Mouse (Mus musculus): ENCODE data around the gene Elmsan1. TPM values are rescaled to one million over a fixed set of nuclear protein-coding genes. Genes with fewer than 3 reads are reported as not detected.

The Elmsan1 gene
- total and polyA plus RNA-seq, 3 experiments = 2.2 to 14.3 (median 5.6) TPM

- H3K9ac ChIP-seq (ENCODE audit: insufficient read depth, low read depth) = no peak overlapping the region
- peaks cover 27 to 53% of the 10 kb centered on the region in 2 experiments for H3K36me3 ChIP-seq (replicated peaks in 1 of 2; ENCODE audit: control insufficient read depth in 1 of 2, insufficient read depth in 1 of 2, low read length in 1 of 2)
- H3K4me2 ChIP-seq (ENCODE audit: insufficient read depth, low read depth, poor library complexity, severe bottlenecking) = no peak overlapping the region
Measured at GRCm38 (mm10) chr12:84174190-84174811, 44.4 kb downstream of the Elmsan1 start.

DNA sequence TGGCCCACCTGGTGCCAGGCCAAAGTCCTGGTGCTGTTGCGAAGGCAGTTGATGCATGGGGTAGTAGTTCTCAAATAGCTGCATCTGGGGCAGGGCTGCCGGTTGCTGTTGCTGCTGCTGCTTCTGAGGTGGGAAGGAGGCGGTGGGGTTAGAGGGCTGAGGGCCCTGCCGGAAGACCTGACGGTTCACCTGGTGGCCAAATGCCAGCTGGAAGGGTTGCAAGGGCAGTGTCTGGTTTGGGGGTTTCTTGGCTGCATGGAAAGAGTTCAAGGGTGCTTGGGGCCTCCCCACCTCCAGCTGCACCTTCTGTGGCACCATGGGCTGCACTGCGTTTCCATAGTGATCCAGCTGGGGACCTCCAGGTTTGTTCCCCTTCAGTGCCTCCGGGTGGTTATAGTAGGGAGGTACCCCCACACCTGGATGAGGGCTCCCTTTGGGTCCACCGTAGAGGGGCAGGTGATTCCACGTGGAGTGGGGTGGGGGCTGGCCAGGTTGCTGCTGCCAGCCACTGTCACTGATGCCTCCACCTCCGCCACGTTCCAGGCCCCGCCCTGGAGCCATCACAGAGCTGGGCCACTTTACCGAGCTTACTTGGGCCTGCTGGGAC, 45.3 kb downstream of the Elmsan1 start:
- H3K9me3 ChIP-seq (replicated peaks; ENCODE audit: low read length) = no peaks in the 10 kb centered on the region
- H3K27me3 ChIP-seq (replicated peaks) = no peaks in the 10 kb centered on the region
- H3K27ac ChIP-seq (ENCODE audit: insufficient read depth, low read depth) = no peak overlapping the region
- peaks cover 27 to 58% of the 10 kb centered on the region in 2 experiments for H3K36me3 ChIP-seq (replicated peaks in 1 of 2; ENCODE audit: control insufficient read depth in 1 of 2, insufficient read depth in 1 of 2, low read length in 1 of 2)
- DNase-seq (ENCODE audit: extremely low read depth) = peak; percentile 65
- H3K4me3 ChIP-seq (replicated peaks in 1 of 3; ENCODE audit: low read depth in 2 of 3, low read length in 2 of 3, poor library complexity in 1 of 3) = no peak overlapping the region
- H3K9ac ChIP-seq (ENCODE audit: insufficient read depth, low read depth) = no peak overlapping the region
- peaks cover 38 to 60% of the 10 kb centered on the region in 2 experiments for H3K4me1 ChIP-seq (ENCODE audit: control insufficient read depth in 1 of 2, insufficient read depth in 2 of 2)
- TF ChIP-seq ETS1 (conservative IDR thresholded peaks at IDR 0.05; ENCODE audit: low read depth, low read length) (peak; percentile 51), POLR2A (IDR thresholded peaks at IDR 0.05; ENCODE audit: low read depth, low read length) (no peak), TCF12 (IDR thresholded peaks at IDR 0.05; ENCODE audit: low read depth, low read length) (peak; percentile 52; the same call in 1 of the 2 replicates), CHD2 (IDR thresholded peaks at IDR 0.05; ENCODE audit: low read length) (no peak), BHLHE40 (IDR thresholded peaks at IDR 0.05; ENCODE audit: low read depth, low read length) (0 out of 2 replicates have a peak, but pooled peaks have one; percentile 19)
- H3K4me2 ChIP-seq (ENCODE audit: insufficient read depth, low read depth, poor library complexity, severe bottlenecking) = no peak overlapping the region
- in situ Hi-C loops (cut with MboI; ENCODE audit: low pct_ligation_motif_present, low pct_unique_long_range_greater_than_20kb, low sequenced_read_pairs) (no loop called here), dilution Hi-C loops (cut with MboI; ENCODE audit: extremely low pct_ligation_motif_present, extremely low pct_unique_long_range_greater_than_20kb, low sequenced_read_pairs) (no loop called here)
- H3K79me2 ChIP-seq (replicated peaks; ENCODE audit: control insufficient read depth, extremely low read depth, insufficient read depth, poor library complexity, severe bottlenecking) = peaks cover 12% of the 10 kb centered on the region

More at GRCm38 (mm10) chr12:84174190-84174811, 44.4 kb downstream of the Elmsan1 start:
- no peak for DNase-seq (ENCODE audit: extremely low read depth)
- H3K4me1 ChIP-seq (ENCODE audit: control insufficient read depth in 1 of 2, insufficient read depth in 2 of 2) = peaks cover 38 to 69% of the 10 kb centered on the region in 2 experiments
- H3K9me3 ChIP-seq (replicated peaks; ENCODE audit: low read length) = no peaks in the 10 kb centered on the region
- no peaks in the 10 kb centered on the region for H3K27me3 ChIP-seq (replicated peaks)
- H3K27ac ChIP-seq (ENCODE audit: insufficient read depth, low read depth) = no peak overlapping the region
- peaks cover 12% of the 10 kb centered on the region for H3K79me2 ChIP-seq (replicated peaks; ENCODE audit: control insufficient read depth, extremely low read depth, insufficient read depth, poor library complexity, severe bottlenecking)
- dilution Hi-C loops (cut with MboI; ENCODE audit: extremely low pct_ligation_motif_present, extremely low pct_unique_long_range_greater_than_20kb, low sequenced_read_pairs) = no loop called here
- TF ChIP-seq USF1 (IDR thresholded peaks at IDR 0.05; ENCODE audit: low read depth, low read length) = no peak
- TF ChIP-seq ELF1 (IDR thresholded peaks at IDR 0.05; ENCODE audit: low read depth, low read length) = no peak
- TF ChIP-seq GABPA (IDR thresholded peaks at IDR 0.05; ENCODE audit: insufficient replicate concordance, low read depth, low read length) = no peak
- no peak for TF ChIP-seq IRF4 (IDR thresholded peaks at IDR 0.05; ENCODE audit: low read depth, low read length)
- TF ChIP-seq TBP (conservative IDR thresholded peaks at IDR 0.05; ENCODE audit: low read depth, low read length) = no peak
- TF ChIP-seq USF2 (conservative IDR thresholded peaks at IDR 0.05; ENCODE audit: low read depth, low read length) = no peak
- TF ChIP-seq ZMIZ1 (IDR thresholded peaks at IDR 0.05; ENCODE audit: low read depth, low read length) = no peak
- no peak for TF ChIP-seq PAX5 (IDR thresholded peaks at IDR 0.05; ENCODE audit: low read length)
- TF ChIP-seq KAT2A (IDR thresholded peaks at IDR 0.05; ENCODE audit: insufficient replicate concordance, low read length) = no peak
- no peak for TF ChIP-seq NRF1 (IDR thresholded peaks at IDR 0.05; ENCODE audit: low read depth, low read length)
- no peak for TF ChIP-seq BHLHE40 (IDR thresholded peaks at IDR 0.05; ENCODE audit: low read depth, low read length)
- in situ Hi-C loops (cut with MboI; ENCODE audit: low pct_ligation_motif_present, low pct_unique_long_range_greater_than_20kb, low sequenced_read_pairs) = no loop called here
- H3K4me3 ChIP-seq (replicated peaks in 1 of 3; ENCODE audit: low read depth in 2 of 3, low read length in 2 of 3, poor library complexity in 1 of 3) = no peak overlapping the region
